Mouse (Mus musculus): ENCODE measurements at regions not wholly inside any gene's neighbourhood (a gene's known extent, or its start where the extent isn't known, plus 50 kb on each side); places are given as distances from the start of the nearest gene placed in this dataset.

DNA sequence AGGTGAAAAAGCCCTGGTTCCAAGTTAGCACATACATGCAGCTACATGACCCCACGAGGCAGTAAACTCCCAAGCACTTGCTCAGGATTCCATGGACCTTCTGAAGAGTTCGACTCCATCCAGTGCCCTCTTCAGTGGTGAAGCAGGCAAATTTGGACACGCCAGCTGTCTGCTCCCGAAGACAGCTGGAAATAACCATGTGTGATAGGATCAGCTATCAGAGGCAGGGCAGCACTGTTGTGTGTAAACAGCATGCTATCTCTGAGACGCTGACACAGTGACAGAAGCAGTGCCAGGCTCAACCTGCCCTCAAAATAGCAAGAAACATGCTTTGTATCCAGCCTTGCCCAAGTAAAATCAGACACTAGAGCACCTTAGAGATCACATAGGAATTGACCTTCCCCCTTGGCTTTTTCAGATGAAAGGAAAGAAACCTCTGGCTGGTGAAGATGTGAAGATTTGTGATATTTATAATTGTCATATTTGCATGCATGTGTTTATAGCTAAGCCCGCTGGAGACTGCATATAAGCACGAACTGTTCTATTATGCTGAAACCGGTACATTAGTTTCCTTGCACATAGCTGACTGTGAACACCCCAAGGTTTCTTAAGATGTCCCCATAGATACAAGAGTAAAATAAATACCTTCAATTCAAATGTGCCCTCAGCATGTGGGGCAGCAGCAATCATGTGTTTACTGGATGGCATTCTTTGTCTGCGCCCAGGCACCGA, 146.4 kb upstream of the Nrip1 start:
- Histone ChIP-seq H3K4me3 (ENCODE audit: control insufficient read depth in 1 of 2, insufficient read depth in 1 of 2, low read depth in 1 of 2, low read length in 2 of 2) (no peak overlapping the region), H3K27ac (replicated peaks in 1 of 2; ENCODE audit: control insufficient read depth in 1 of 2, insufficient read depth in 1 of 2, low read depth in 2 of 2, low read length in 2 of 2) (no peak overlapping the region), H3K9ac (ENCODE audit: low read length) (no peak overlapping the region), H3K36me3 (ENCODE audit: control insufficient read depth, insufficient read depth, low read length) (no peaks in the 10 kb centered on the region), H3K9me3 (ENCODE audit: control insufficient read depth, low read length) (no peaks in the 10 kb centered on the region), H3K4me1 (ENCODE audit: control insufficient read depth in 2 of 2, insufficient read depth in 2 of 2, low read length in 2 of 2) (peaks cover 0 to 2% of the 10 kb centered on the region in 2 experiments; a peak in 1 of 4 replicates), H3K4me2 (ENCODE audit: low read length) (no peak overlapping the region), H3K27me3 (ENCODE audit: control insufficient read depth, insufficient read depth, low read length) (no peaks in the 10 kb centered on the region)
- no peak for ATAC-seq (ENCODE audit: insufficient number of reproducible peaks, insufficient read depth, low FRiP score, low read depth)
- 63% methylated on average over 10 of the region's 10 CpGs for WGBS

DNA sequence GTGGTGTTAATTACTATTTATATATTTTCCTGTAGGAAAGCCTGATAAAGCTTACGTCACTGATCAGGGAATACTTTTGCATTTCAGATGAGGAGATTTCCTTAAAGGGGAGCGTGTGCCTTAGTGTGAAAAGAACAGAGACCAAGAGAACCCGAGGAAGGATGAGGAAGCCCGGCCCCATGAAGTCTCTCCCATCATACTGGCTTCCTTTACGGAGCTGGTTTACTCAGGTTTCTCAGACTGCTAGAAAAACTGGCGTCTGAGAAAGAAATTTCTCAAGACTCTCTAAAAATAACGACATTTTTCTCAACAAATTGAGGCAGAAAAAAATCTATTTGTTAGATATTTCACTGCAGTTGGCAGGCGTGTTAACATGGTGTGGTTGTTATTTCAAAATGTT, 137.2 kb upstream of the Nrip1 start:
- Histone ChIP-seq H3K9ac (ENCODE audit: low read length) (no peak overlapping the region), H3K9me3 (ENCODE audit: control insufficient read depth, low read length) (no peaks in the 10 kb centered on the region), H3K27ac (replicated peaks in 1 of 2; ENCODE audit: control insufficient read depth in 1 of 2, insufficient read depth in 1 of 2, low read depth in 2 of 2, low read length in 2 of 2) (no peak overlapping the region), H3K4me2 (ENCODE audit: low read length) (no peak overlapping the region), H3K4me1 (ENCODE audit: control insufficient read depth in 2 of 2, insufficient read depth in 2 of 2, low read length in 2 of 2) (no peaks in the 10 kb centered on the region), H3K36me3 (ENCODE audit: control insufficient read depth, insufficient read depth, low read length) (no peaks in the 10 kb centered on the region), H3K27me3 (ENCODE audit: control insufficient read depth, insufficient read depth, low read length) (no peaks in the 10 kb centered on the region), H3K4me3 (ENCODE audit: control insufficient read depth in 1 of 2, insufficient read depth in 1 of 2, low read depth in 1 of 2, low read length in 2 of 2) (no peak overlapping the region)
- WGBS, result 49% methylated on average over 8 of the region's 8 CpGs
- no peak for ATAC-seq (ENCODE audit: insufficient number of reproducible peaks, insufficient read depth, low FRiP score, low read depth)

DNA sequence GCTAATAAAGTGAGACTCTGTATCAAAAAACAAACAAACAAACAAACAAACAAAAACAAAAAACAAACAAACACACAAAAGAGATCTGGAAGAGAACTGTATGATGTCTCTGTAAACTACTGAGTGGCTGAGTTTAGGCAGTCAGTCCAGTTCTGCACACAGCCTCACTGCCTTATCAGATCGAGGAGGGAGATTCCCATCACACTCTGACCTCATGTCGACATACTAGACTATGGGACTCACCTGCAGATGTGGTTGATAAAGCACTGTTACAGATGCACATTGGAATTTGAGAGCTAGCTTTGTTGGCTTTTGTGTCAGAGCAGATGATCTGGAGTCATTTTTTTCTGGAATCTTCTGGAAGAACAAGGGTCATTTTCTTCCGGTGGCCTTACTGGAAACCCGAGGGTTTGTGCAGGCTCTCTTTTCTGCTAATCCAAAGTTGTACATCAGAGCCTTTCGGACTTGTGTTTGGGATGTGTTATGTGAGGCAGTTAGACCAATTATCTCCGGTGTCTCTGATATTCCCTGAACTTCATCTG, 135.6 kb upstream of the Nrip1 start:
- no peak for ATAC-seq (ENCODE audit: insufficient number of reproducible peaks, insufficient read depth, low FRiP score, low read depth)
- Histone ChIP-seq H3K9me3 (ENCODE audit: control insufficient read depth, low read length) (no peaks in the 10 kb centered on the region), H3K4me1 (ENCODE audit: control insufficient read depth in 2 of 2, insufficient read depth in 2 of 2, low read length in 2 of 2) (no peaks in the 10 kb centered on the region)

DNA sequence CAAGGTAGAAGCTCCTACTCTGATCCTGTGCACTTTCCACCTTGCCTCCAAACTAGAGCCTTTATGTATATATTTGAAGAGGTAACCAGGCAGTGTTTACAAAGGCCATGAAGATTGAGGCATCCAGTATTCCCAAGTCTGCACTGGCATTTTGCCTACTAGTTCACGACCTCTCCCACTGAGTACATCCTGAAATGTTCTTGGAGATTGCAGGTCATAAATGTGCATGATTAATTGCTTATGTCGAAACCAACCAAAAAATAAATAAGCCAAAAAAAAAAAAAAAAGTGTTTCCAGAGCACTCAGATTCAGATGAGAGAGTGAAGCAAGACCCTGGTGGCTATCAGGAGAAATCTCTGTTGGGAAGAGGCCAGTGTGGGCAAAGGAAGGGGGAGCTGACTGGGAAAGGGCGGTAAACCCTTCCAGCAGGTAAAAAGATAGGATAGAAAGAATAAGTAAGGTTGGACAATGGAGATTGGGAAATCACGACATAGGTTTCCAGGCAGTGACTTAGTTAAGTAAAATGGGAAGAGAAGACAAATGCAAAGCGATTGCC, 133.6 kb upstream of the Nrip1 start:
- no peak for ATAC-seq (ENCODE audit: insufficient number of reproducible peaks, insufficient read depth, low FRiP score, low read depth)
- WGBS, result 75% methylated on average over 5 of the region's 5 CpGs

More for the DNA sequence above, 135.6 kb upstream of the Nrip1 start:
- no peaks in the 10 kb centered on the region for H3K27me3 ChIP-seq (ENCODE audit: control insufficient read depth, insufficient read depth, low read length)
- no peak overlapping the region for H3K4me2 ChIP-seq (ENCODE audit: low read length)
- no peak overlapping the region for H3K27ac ChIP-seq (replicated peaks in 1 of 2; ENCODE audit: control insufficient read depth in 1 of 2, insufficient read depth in 1 of 2, low read depth in 2 of 2, low read length in 2 of 2)
- H3K9ac ChIP-seq (ENCODE audit: low read length), result no peak overlapping the region
- no peaks in the 10 kb centered on the region for H3K36me3 ChIP-seq (ENCODE audit: control insufficient read depth, insufficient read depth, low read length)
- WGBS, result 83% methylated on average over 6 of the region's 6 CpGs
- no peak overlapping the region for H3K4me3 ChIP-seq (ENCODE audit: control insufficient read depth in 1 of 2, insufficient read depth in 1 of 2, low read depth in 1 of 2, low read length in 2 of 2)

DNA sequence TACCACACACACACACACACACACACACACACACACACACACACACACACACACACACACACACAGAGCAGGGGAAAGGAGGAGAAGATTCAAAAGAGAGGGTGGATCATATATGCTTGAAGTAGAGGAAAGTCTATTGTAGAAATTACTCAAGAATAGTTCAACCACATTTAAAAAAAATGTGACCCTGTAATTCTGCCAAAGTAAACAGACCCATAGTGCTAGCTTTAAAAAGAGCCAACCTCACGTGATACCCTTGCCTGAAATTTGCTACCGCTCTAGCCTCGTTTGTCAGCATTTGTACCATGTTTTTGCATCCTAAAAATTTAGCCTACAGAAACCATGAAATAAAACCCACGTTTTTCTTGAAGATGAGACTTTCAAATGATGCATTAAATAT, 132.6 kb upstream of the Nrip1 start:
- Histone ChIP-seq H3K36me3 (ENCODE audit: control insufficient read depth, insufficient read depth, low read length) (no peaks in the 10 kb centered on the region), H3K4me3 (ENCODE audit: control insufficient read depth in 1 of 2, insufficient read depth in 1 of 2, low read depth in 1 of 2, low read length in 2 of 2) (no peak overlapping the region), H3K4me2 (ENCODE audit: low read length) (no peak overlapping the region), H3K9me3 (ENCODE audit: control insufficient read depth, low read length) (no peaks in the 10 kb centered on the region), H3K9ac (ENCODE audit: low read length) (no peak overlapping the region), H3K27ac (replicated peaks in 1 of 2; ENCODE audit: control insufficient read depth in 1 of 2, insufficient read depth in 1 of 2, low read depth in 2 of 2, low read length in 2 of 2) (no peak overlapping the region), H3K27me3 (ENCODE audit: control insufficient read depth, insufficient read depth, low read length) (no peaks in the 10 kb centered on the region), H3K4me1 (ENCODE audit: control insufficient read depth in 2 of 2, insufficient read depth in 2 of 2, low read length in 2 of 2) (no peaks in the 10 kb centered on the region)
- no peak for ATAC-seq (ENCODE audit: insufficient number of reproducible peaks, insufficient read depth, low FRiP score, low read depth)
- 70% methylated on average over 4 of the region's 4 CpGs for WGBS

More for the DNA sequence above, 133.6 kb upstream of the Nrip1 start:
- no peak overlapping the region for H3K4me3 ChIP-seq (ENCODE audit: control insufficient read depth in 1 of 2, insufficient read depth in 1 of 2, low read depth in 1 of 2, low read length in 2 of 2)
- no peaks in the 10 kb centered on the region for H3K27me3 ChIP-seq (ENCODE audit: control insufficient read depth, insufficient read depth, low read length)
- no peaks in the 10 kb centered on the region for H3K36me3 ChIP-seq (ENCODE audit: control insufficient read depth, insufficient read depth, low read length)
- H3K4me1 ChIP-seq (ENCODE audit: control insufficient read depth in 2 of 2, insufficient read depth in 2 of 2, low read length in 2 of 2), result no peaks in the 10 kb centered on the region
- H3K9me3 ChIP-seq (ENCODE audit: control insufficient read depth, low read length), result no peaks in the 10 kb centered on the region
- H3K9ac ChIP-seq (ENCODE audit: low read length), result no peak overlapping the region
- no peak overlapping the region for H3K4me2 ChIP-seq (ENCODE audit: low read length)
- H3K27ac ChIP-seq (replicated peaks in 1 of 2; ENCODE audit: control insufficient read depth in 1 of 2, insufficient read depth in 1 of 2, low read depth in 2 of 2, low read length in 2 of 2), result no peak overlapping the region

DNA sequence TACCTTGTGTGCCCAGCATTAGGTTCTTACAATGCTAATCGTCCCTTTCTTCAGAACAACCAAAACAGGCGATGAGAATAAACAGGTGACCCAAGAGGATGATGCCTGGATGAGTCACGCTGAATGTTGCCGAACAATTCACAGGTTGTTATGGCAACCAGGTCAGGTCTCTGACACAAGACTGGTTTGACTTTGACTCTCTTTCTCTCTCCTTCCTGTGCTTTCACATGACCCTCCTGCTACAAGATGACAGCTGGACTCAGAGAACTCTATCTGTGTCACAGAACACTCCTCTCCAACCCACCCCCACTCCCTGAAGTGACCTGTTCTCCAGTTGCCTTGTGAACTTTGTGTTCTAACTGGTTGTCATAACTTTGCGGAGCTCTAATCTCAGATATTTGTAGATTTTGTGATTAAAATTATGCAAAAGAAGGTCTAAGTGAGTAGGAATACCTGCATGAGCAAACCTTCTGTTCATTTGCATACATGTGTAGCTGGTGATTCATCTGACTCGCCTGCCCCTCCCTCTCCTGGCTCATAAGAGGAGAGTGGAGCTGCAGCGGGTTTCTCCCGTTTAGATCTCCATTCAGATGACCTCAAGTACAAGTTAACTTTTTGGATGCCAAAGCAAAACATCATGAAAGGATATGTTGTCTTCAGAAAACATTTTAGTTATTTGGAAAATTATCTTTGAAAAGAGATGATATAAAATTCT, 126.2 kb upstream of the Nrip1 start:
- Histone ChIP-seq H3K9me3 (ENCODE audit: control insufficient read depth, low read length) (no peaks in the 10 kb centered on the region), H3K36me3 (ENCODE audit: control insufficient read depth, insufficient read depth, low read length) (no peaks in the 10 kb centered on the region), H3K4me2 (ENCODE audit: low read length) (no peak overlapping the region), H3K27ac (replicated peaks in 1 of 2; ENCODE audit: control insufficient read depth in 1 of 2, insufficient read depth in 1 of 2, low read depth in 2 of 2, low read length in 2 of 2) (no peak overlapping the region), H3K4me1 (ENCODE audit: control insufficient read depth in 2 of 2, insufficient read depth in 2 of 2, low read length in 2 of 2) (peaks cover 0 to 3% of the 10 kb centered on the region in 2 experiments; a peak in 1 of 4 replicates), H3K4me3 (ENCODE audit: control insufficient read depth in 1 of 2, insufficient read depth in 1 of 2, low read depth in 1 of 2, low read length in 2 of 2) (no peak overlapping the region), H3K9ac (ENCODE audit: low read length) (no peak overlapping the region), H3K27me3 (ENCODE audit: control insufficient read depth, insufficient read depth, low read length) (no peaks in the 10 kb centered on the region)
- WGBS, result 60% methylated on average over 8 of the region's 8 CpGs
- no peak for ATAC-seq (ENCODE audit: insufficient number of reproducible peaks, insufficient read depth, low FRiP score, low read depth)

DNA sequence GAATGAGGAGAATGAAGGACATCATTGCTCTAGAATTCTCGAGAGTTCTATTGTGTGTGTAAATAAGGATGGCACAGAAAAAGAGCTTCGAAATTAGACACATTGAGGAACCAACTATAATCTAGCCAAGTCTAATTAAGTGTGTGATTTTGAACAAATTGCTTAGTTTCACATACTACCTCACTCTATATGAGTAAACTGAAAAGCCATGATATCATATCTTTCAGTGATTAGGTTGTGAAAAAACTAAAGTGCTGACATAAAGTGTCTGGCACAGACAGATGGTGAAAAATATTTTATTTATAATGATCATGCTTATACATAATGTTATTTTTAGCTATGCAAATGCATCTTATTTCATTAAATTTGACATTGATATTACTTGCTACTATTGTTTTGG, 124.6 kb upstream of the Nrip1 start:
- 69% methylated on average over 2 of the region's 2 CpGs for WGBS
- ATAC-seq (ENCODE audit: insufficient number of reproducible peaks, insufficient read depth, low FRiP score, low read depth), result no peak
- peaks cover 0 to 3% of the 10 kb centered on the region in 2 experiments; a peak in 1 of 4 replicates for H3K4me1 ChIP-seq (ENCODE audit: control insufficient read depth in 2 of 2, insufficient read depth in 2 of 2, low read length in 2 of 2)
- H3K27me3 ChIP-seq (ENCODE audit: control insufficient read depth, insufficient read depth, low read length), result no peaks in the 10 kb centered on the region
- H3K4me2 ChIP-seq (ENCODE audit: low read length), result no peak overlapping the region
- H3K9me3 ChIP-seq (ENCODE audit: control insufficient read depth, low read length), result no peaks in the 10 kb centered on the region
- no peak overlapping the region for H3K4me3 ChIP-seq (ENCODE audit: control insufficient read depth in 1 of 2, insufficient read depth in 1 of 2, low read depth in 1 of 2, low read length in 2 of 2)
- H3K9ac ChIP-seq (ENCODE audit: low read length), result no peak overlapping the region
- H3K27ac ChIP-seq (replicated peaks in 1 of 2; ENCODE audit: control insufficient read depth in 1 of 2, insufficient read depth in 1 of 2, low read depth in 2 of 2, low read length in 2 of 2), result no peak overlapping the region
- H3K36me3 ChIP-seq (ENCODE audit: control insufficient read depth, insufficient read depth, low read length), result no peaks in the 10 kb centered on the region

All from heart, embryonic 14.5 days (tissue).